Mouse (Mus musculus) stomach, postnatal 0 days (tissue): Measurements from ENCODE around the gene Hnrnpa1. TPM values are rescaled to one million over a fixed set of nuclear protein-coding genes. Genes with fewer than 3 reads are reported as not detected.
A peak's percentile ranks its signal among the peaks of the same experiment; 100 is the strongest.

Experiments
- ATAC-seq: fragments of 200-750 bp; cut with Nextera tagmentation; 2 replicates; pipeline ENCODE4 v1.8.0; 2017; ENCODE audit not compliant: low FRiP score, low TSS enrichment
- DNase-seq: peaks from one replicate; pipeline ENCODE4 v3.0.0-alpha.2; 2016; ENCODE audit warnings: low spot score
- H3K27ac ChIP-seq: fragments of 300-500 bp; sonication (generic); replicated peaks from 2 replicates; pipeline ENCODE4 v1.5.1; 2014; ENCODE audit warnings: mild to moderate bottlenecking, control low read depth
- H3K27me3 ChIP-seq: fragments of 300-500 bp; sonication (generic); 2 replicates; pipeline ENCODE4 v1.6.1; 2014; ENCODE audit warnings: low read length; ENCODE audit not compliant: control insufficient read depth, insufficient read depth
- H3K36me3 ChIP-seq: fragments of 300-500 bp; sonication (generic); 2 replicates; pipeline ENCODE4 v1.6.1; 2014; ENCODE audit warnings: low read length, mixed read lengths; ENCODE audit not compliant: control insufficient read depth, insufficient read depth
- H3K4me1 ChIP-seq: fragments of 300-500 bp; sonication (generic); replicated peaks from 2 replicates; pipeline ENCODE4 v1.6.1; 2014; ENCODE audit warnings: antibody characterized with exemption; ENCODE audit not compliant: control insufficient read depth, insufficient read depth
- H3K4me2 ChIP-seq: fragments of 300-500 bp; sonication (generic); replicated peaks from 2 replicates; pipeline ENCODE4 v1.6.1; 2014; ENCODE audit warnings: low read depth, mild to moderate bottlenecking, control low read depth, moderate library complexity
- H3K4me3 ChIP-seq: fragments of 300-500 bp; sonication (generic); 2 replicates; pipeline ENCODE4 v1.5.1; 2014; ENCODE audit warnings: low read depth, low read length, control low read depth
- H3K9ac ChIP-seq: fragments of 300-500 bp; sonication (generic); 2 replicates; pipeline ENCODE4 v1.6.1; 2014; ENCODE audit warnings: mild to moderate bottlenecking, low read length, control low read depth, mixed read lengths
- H3K9me3 ChIP-seq: fragments of 300-500 bp; sonication (generic); 2 replicates; pipeline ENCODE4 v1.6.1; 2016; ENCODE audit warnings: low read length; ENCODE audit not compliant: control insufficient read depth
- CTCF ChIP-seq: IDR thresholded peaks from 2 replicates; pipeline ENCODE4 v1.5.1; 2016; ENCODE audit warnings: antibody characterized with exemption, low read depth, mild to moderate bottlenecking, moderate library complexity
- EP300 ChIP-seq: optimal IDR thresholded peaks from 2 replicates; pipeline ENCODE3; 2016; ENCODE audit warnings: antibody characterized with exemption
- WGBS: fragments of 180-500 bp; shearing (Covaris S2); extraction: QIAGEN DNeasy Blood & Tissue Kit; methylation state at CpG from one replicate; pipeline ENCODE4 v1.1.7; 2014; 5-methylcytosine and 5-hydroxymethylcytosine counted together
- polyA plus RNA-seq: library from polyadenylated mRNA; unstranded; fragments of >200 nt; fragmentation: Nextera tagmentation; extraction: Ambion mirVana; gene quantifications from 2 replicates; pipeline ENCODE4 v1.2.1, GENCODE M21; 2015

Gene Hnrnpa1
- polyA plus RNA-seq, 1 experiment from 2014 or later = 251 TPM

GRCm38 (mm10) chr15:103250195-103250740 lies 10.0 kb downstream of the Hnrnpa1 start:
- Histone ChIP-seq H3K4me1 (peaks cover 4% of the 10 kb centered on the region; the same call in 1 of the 2 replicates), H3K36me3 (peaks cover 16% of the 10 kb centered on the region; the same call in 1 of the 2 replicates), H3K4me2 (no peak overlapping the region), H3K9ac (no peak overlapping the region), H3K27me3 (no peaks in the 10 kb centered on the region), H3K27ac (no peak overlapping the region), H3K4me3 (no peak overlapping the region), H3K9me3 (no peaks in the 10 kb centered on the region)
- TF ChIP-seq EP300 (no peak), CTCF (peak; percentile 88)
- ATAC-seq = peak; percentile 21; the same call in 1 of the 2 replicates
- WGBS = 33% methylated on average over 2 of the region's 2 CpGs
- DNase-seq = peak; percentile 80

- DNase-seq (no peak), ATAC-seq (no peak)
- no peaks in the 10 kb centered on the region for H3K27me3 ChIP-seq
- H3K4me3 ChIP-seq = no peak overlapping the region
- no peak overlapping the region for H3K4me2 ChIP-seq
- no peak overlapping the region for H3K9ac ChIP-seq
- WGBS = 33% methylated on average over 1 of the region's 1 CpGs
- H3K9me3 ChIP-seq = no peaks in the 10 kb centered on the region
- TF ChIP-seq EP300 (no peak), CTCF (no peak)
- H3K36me3 ChIP-seq = peaks cover 11% of the 10 kb centered on the region; the same call in 1 of the 2 replicates
- no peak overlapping the region for H3K27ac ChIP-seq
- peaks cover 4% of the 10 kb centered on the region; the same call in 1 of the 2 replicates for H3K4me1 ChIP-seq
Observed at GRCm38 (mm10) chr15:103251595-103251994, 11.4 kb downstream of the Hnrnpa1 start.

GRCm38 (mm10) chr15:103252660-103253059 lies 12.4 kb downstream of the Hnrnpa1 start:
- ATAC-seq (no peak), DNase-seq (no peak)
- no peaks in the 10 kb centered on the region for H3K27me3 ChIP-seq
- H3K4me3 ChIP-seq = no peak overlapping the region
- peaks cover 4% of the 10 kb centered on the region; the same call in 1 of the 2 replicates for H3K4me1 ChIP-seq
- no peak overlapping the region for H3K4me2 ChIP-seq
- no peaks in the 10 kb centered on the region for H3K9me3 ChIP-seq
- no peak overlapping the region for H3K27ac ChIP-seq
- H3K9ac ChIP-seq = no peak overlapping the region
- no peak for TF ChIP-seq CTCF
- TF ChIP-seq EP300 = no peak
- WGBS = 68% methylated on average over 3 of the region's 3 CpGs
- peaks cover under 1% of the 10 kb centered on the region; the same call in 1 of the 2 replicates for H3K36me3 ChIP-seq

- TF ChIP-seq EP300 (no peak), CTCF (no peak)
- DNase-seq = no peak
- 96% methylated on average over 1 of the region's 1 CpGs for WGBS
Observed at GRCm38 (mm10) chr15:103253352-103253751, 13.1 kb downstream of the Hnrnpa1 start.

GRCm38 (mm10) chr15:103255169-103255568 lies 14.9 kb downstream of the Hnrnpa1 start:
- peak; percentile 49 for TF ChIP-seq CTCF
- no peak for TF ChIP-seq EP300
- Histone ChIP-seq H3K27me3 (no peaks in the 10 kb centered on the region), H3K4me1 (peaks cover 6% of the 10 kb centered on the region; the same call in 1 of the 2 replicates), H3K9ac (peak overlapping the region; percentile 65), H3K9me3 (no peaks in the 10 kb centered on the region), H3K36me3 (no peaks in the 10 kb centered on the region), H3K4me2 (peak overlapping the region; percentile 85), H3K27ac (no peak overlapping the region), H3K4me3 (peak overlapping the region; percentile 42)
- WGBS = 0% methylated on average over 25 of the region's 25 CpGs
- ATAC-seq (peak; percentile 24; the same call in 1 of the 2 replicates), DNase-seq (peak; percentile 63)

More at GRCm38 (mm10) chr15:103253352-103253751, 13.1 kb downstream of the Hnrnpa1 start:
- no peak overlapping the region for H3K27ac ChIP-seq
- H3K4me1 ChIP-seq = peaks cover 4% of the 10 kb centered on the region; the same call in 1 of the 2 replicates
- H3K36me3 ChIP-seq = no peaks in the 10 kb centered on the region; the same call in 1 of the 2 replicates
- no peaks in the 10 kb centered on the region for H3K9me3 ChIP-seq
- H3K4me3 ChIP-seq = no peak overlapping the region
- H3K4me2 ChIP-seq = no peak overlapping the region
- no peaks in the 10 kb centered on the region for H3K27me3 ChIP-seq
- no peak overlapping the region for H3K9ac ChIP-seq
- no peak for ATAC-seq

- TF ChIP-seq EP300 (no peak), CTCF (no peak)
- H3K27ac ChIP-seq = no peak overlapping the region
- peaks cover 6% of the 10 kb centered on the region; the same call in 1 of the 2 replicates for H3K4me1 ChIP-seq
- no peak overlapping the region for H3K4me2 ChIP-seq
- ATAC-seq = no peak
- 85% methylated on average over 6 of the region's 6 CpGs for WGBS
- H3K4me3 ChIP-seq = no peak overlapping the region
- no peaks in the 10 kb centered on the region for H3K27me3 ChIP-seq
- DNase-seq = no peak
- no peak overlapping the region for H3K9ac ChIP-seq
- no peaks in the 10 kb centered on the region for H3K36me3 ChIP-seq
- no peaks in the 10 kb centered on the region for H3K9me3 ChIP-seq
Observed at GRCm38 (mm10) chr15:103256210-103256986, 16.2 kb downstream of the Hnrnpa1 start.
